Mouse (Mus musculus) liver, adult 2 months (tissue): ENCODE measurements around the gene Tcn2.

Experiments
- CTCF ChIP-seq: fragments of 200-500 bp; IDR thresholded peaks from 2 replicates; pipeline ENCODE4 v1.5.1; 2011; ENCODE audit warnings: low read depth, low read length, control low read depth
- POLR2A ChIP-seq: fragments of 200-500 bp; IDR thresholded peaks from 2 replicates; pipeline ENCODE4 v1.6.1; 2011; ENCODE audit warnings: low read length, control low read depth; ENCODE audit not compliant: insufficient read depth; ENCODE audit errors: extremely low read depth

DNA sequence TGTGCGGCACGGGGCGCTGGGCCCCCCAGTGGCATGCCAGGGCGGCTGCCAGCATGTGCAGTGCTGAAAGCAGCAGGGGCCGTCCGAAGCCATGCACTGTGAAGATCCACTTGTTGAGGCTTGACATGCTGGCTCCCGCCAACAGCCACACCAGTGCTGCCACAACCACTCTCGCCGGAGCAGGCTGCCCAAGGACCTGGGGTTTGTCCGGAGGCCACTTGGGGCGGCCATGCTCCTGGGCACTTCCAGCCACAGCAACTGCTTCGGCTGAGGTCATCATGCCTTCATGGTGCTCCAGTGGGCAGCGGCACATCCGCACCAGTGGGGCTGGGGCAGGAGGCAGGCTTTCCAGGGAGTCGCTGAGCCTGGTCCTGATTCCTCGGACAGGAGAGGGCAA lies 19.1 kb downstream of the Tcn2 start:
- TF ChIP-seq CTCF (no peak), POLR2A (no peak)
